8 mouse cellular contexts compared by ENCODE assay signal in genomic region chr5:72559544-72560049, GRCm38 (mm10). TPM values are rescaled to one million over a fixed set of nuclear protein-coding genes. Genes with fewer than 3 reads are reported as not detected.
A peak's percentile ranks its signal among the peaks of the same experiment; 100 is the strongest.
DNase-seq lines count a peak whose midpoint lies in the region; ATAC-seq lines count a peak whose summit lies in the region.

Gene Nfxl1, minus strand, starts transcription at chr5:72559684.

- WGBS in forebrain, embryonic 14.5 days = under 1% methylated on average over 42 of the region's 42 CpGs
- WGBS in neural tube, embryonic 15.5 days = under 1% methylated on average over 42 of the region's 42 CpGs

- peak within 1 kb of the TSS; percentile 64 for H3K4me2 ChIP-seq in forebrain, embryonic 14.5 days (ENCODE audit: low read length)
- H3K4me2 ChIP-seq in neural tube, embryonic 15.5 days = peak within 1 kb of the TSS; percentile 89

- H3K4me3 ChIP-seq in forebrain, embryonic 14.5 days (ENCODE audit: low read depth, low read length) = peak within 1 kb of the TSS; percentile 87
- peak within 1 kb of the TSS; percentile 96 for H3K4me3 ChIP-seq in neural tube, embryonic 15.5 days (replicated peaks)

- H3K27ac ChIP-seq in forebrain, embryonic 14.5 days (ENCODE audit: low read depth, low read length) = peak within 1 kb of the TSS; percentile 62; the same call in 1 of the 2 replicates
- H3K27ac ChIP-seq in neural tube, embryonic 15.5 days (replicated peaks) = peak within 1 kb of the TSS; percentile 82

- no peaks in the 10 kb centered on the region for H3K27me3 ChIP-seq in forebrain, embryonic 14.5 days (replicated peaks; ENCODE audit: control insufficient read depth, insufficient read depth, low read length)
- no peaks in the 10 kb centered on the region for H3K27me3 ChIP-seq in neural tube, embryonic 15.5 days (replicated peaks)

- peak; percentile 99 for DNase-seq in ES-CJ7 (ENCODE audit: low read depth, low spot score)
- DNase-seq in cerebellum, adult 11 months = peak; percentile 96
- peak; percentile 100 for DNase-seq in forebrain, embryonic 14.5 days (ENCODE audit: low spot score)
- DNase-seq in heart, postnatal 14 days = peak; percentile 97 to 98
- peak; percentile 95 for DNase-seq in layer of hippocampus, adult 11-12 months (ENCODE audit: low spot score)
- peak; percentile 97 to 98 for DNase-seq in lung, adult 18-20 months
- peak; percentile 97 for DNase-seq in testis, postnatal 14 days (ENCODE audit: low spot score)

- H3K9ac ChIP-seq in forebrain, embryonic 14.5 days (ENCODE audit: low read length) = peak within 1 kb of the TSS; percentile 91
- peak within 1 kb of the TSS; percentile 90 for H3K9ac ChIP-seq in neural tube, embryonic 15.5 days (replicated peaks)

- H3K9me3 ChIP-seq in forebrain, embryonic 14.5 days (replicated peaks; ENCODE audit: control insufficient read depth, low read length) = no peaks in the 10 kb centered on the region
- no peaks in the 10 kb centered on the region for H3K9me3 ChIP-seq in neural tube, embryonic 15.5 days (replicated peaks)

- H3K4me1 ChIP-seq in forebrain, embryonic 14.5 days (ENCODE audit: control insufficient read depth, insufficient read depth, low read length) = peaks cover 4% of the 10 kb centered on the region
- peaks cover 17% of the 10 kb centered on the region for H3K4me1 ChIP-seq in neural tube, embryonic 15.5 days

- intact Hi-C loops in heart, postnatal 14 days (cut with DNase I) = no loop called here

- peaks cover 9% of the 10 kb centered on the region for H3K36me3 ChIP-seq in forebrain, embryonic 14.5 days (ENCODE audit: control insufficient read depth, insufficient read depth, low read length)
- H3K36me3 ChIP-seq in neural tube, embryonic 15.5 days = no peaks in the 10 kb centered on the region

- ATAC-seq in forebrain, embryonic 14.5 days = peak; percentile 97
- peak; percentile 96 for ATAC-seq in neural tube, embryonic 15.5 days (ENCODE audit: low FRiP score)

RNA-seq across cellular contexts. Expression of gene Nfxl1, which starts in this region (rescaled TPM):
- 14.1 and 14.8 TPM in 2 replicates for polyA plus RNA-seq in forebrain, embryonic 14.5 days (2014; fragmentation: Nextera tagmentation; extraction: Ambion mirVana)
- 1 to 10 TPM; 6.0 to 6.7 TPM for total RNA-seq in heart, postnatal 14 days (2021)
- polyA plus RNA-seq in neural tube, embryonic 15.5 days (2015; fragmentation: Nextera tagmentation; extraction: Ambion mirVana) = 10.7 and 12.5 TPM in 2 replicates

Comparison
In these comparisons a context has a peak if more than half of its experiments do, and no peak if none do; other contexts are left out.
1. Peak in every context shown above with its lines: DNase-seq, ATAC-seq, H3K4me3 ChIP-seq and H3K27ac ChIP-seq.